Mouse (Mus musculus): ENCODE data around the gene Lpcat2b.

- TF ChIP-seq POLR2A (IDR thresholded peaks at IDR 0.05; ENCODE audit: borderline replicate concordance, extremely low read depth, low read depth, low read length) (no peak), CTCF (IDR thresholded peaks at IDR 0.05; ENCODE audit: insufficient read depth, low read length) (no peak)
Measured at GRCm38 (mm10) chr5:107480194-107480593, 48.8 kb downstream of the Lpcat2b start.

Data from lung, adult 2 months (tissue).